Mouse (Mus musculus): ENCODE measurements around the gene Gm42688.
A peak's percentile ranks its signal among the peaks of the same experiment; 100 is the strongest.
"Not testable (repeated sequence)": the region's sequence is repeated elsewhere in the genome, so short reads cannot be mapped to it uniquely, and the experiment has no call there.

Gm42688 gene

GRCm38 (mm10) chr6:83141636-83142035, 40.2 kb downstream of the Gm42688 start:
- no peak for DNase-seq

- DNase-seq = no peak
Measured at GRCm38 (mm10) chr6:83142211-83142731, 40.9 kb downstream of the Gm42688 start.

- DNase-seq = no peak
Measured at GRCm38 (mm10) chr6:83142886-83143285, 41.5 kb downstream of the Gm42688 start.

- no peak for DNase-seq
Measured at GRCm38 (mm10) chr6:83145209-83145608, 43.8 kb downstream of the Gm42688 start.

GRCm38 (mm10) chr6:83145805-83146204, 44.4 kb downstream of the Gm42688 start:
- DNase-seq = no peak

- no peak for DNase-seq
Measured at GRCm38 (mm10) chr6:83147280-83147679, 45.9 kb downstream of the Gm42688 start.

- no peak for DNase-seq
Measured at GRCm38 (mm10) chr6:83151721-83152120, 50.3 kb downstream of the Gm42688 start.

- DNase-seq = no peak
Measured at GRCm38 (mm10) chr6:83153038-83153437, 51.6 kb downstream of the Gm42688 start.

GRCm38 (mm10) chr6:83153485-83153884, 52.1 kb downstream of the Gm42688 start:
- DNase-seq = no peak

- no peak for DNase-seq
Measured at GRCm38 (mm10) chr6:83155552-83156238, 54.3 kb downstream of the Gm42688 start.

- DNase-seq = peak; percentile 69
Measured at GRCm38 (mm10) chr6:83156259-83156684, 54.9 kb downstream of the Gm42688 start, which contains the start of the genes Wdr54 and 1700003E16Rik. Gene Wdr54, minus strand, starts transcription at chr6:83156397. Gene 1700003E16Rik, plus strand, starts transcription at chr6:83156404.

GRCm38 (mm10) chr6:83159456-83159855, 58.0 kb downstream of the Gm42688 start:
- not testable (repeated sequence) for DNase-seq
